Mouse (Mus musculus) liver, embryonic 15.5 days (tissue): ENCODE measurements around the gene St3gal6. TPM values are rescaled to one million over a fixed set of nuclear protein-coding genes. Genes with fewer than 3 reads are reported as not detected.

Experiments
- ATAC-seq: fragments of 200-750 bp; cut with Nextera tagmentation; 2 replicates; pipeline ENCODE4 v1.8.0; 2017; ENCODE audit warnings: moderate number of reproducible peaks, mild to moderate bottlenecking, moderate library complexity; ENCODE audit not compliant: insufficient read depth
- H3K27ac ChIP-seq: fragments of 300-500 bp; sonication (generic); replicated peaks from 2 replicates; pipeline ENCODE4 v1.5.1; 2015; ENCODE audit warnings: mild to moderate bottlenecking, inconsistent platforms
- H3K27me3 ChIP-seq: fragments of 300-500 bp; sonication (generic); 2 replicates; pipeline ENCODE4 v1.6.1; 2015; ENCODE audit warnings: mild to moderate bottlenecking, inconsistent platforms
- H3K36me3 ChIP-seq: fragments of 300-500 bp; sonication (generic); replicated peaks from 2 replicates; pipeline ENCODE4 v1.6.1; 2015; ENCODE audit warnings: moderate library complexity, mild to moderate bottlenecking, inconsistent platforms
- H3K4me1 ChIP-seq: fragments of 300-500 bp; sonication (generic); replicated peaks from 2 replicates; pipeline ENCODE4 v1.6.1; 2015; ENCODE audit warnings: inconsistent platforms
- H3K4me2 ChIP-seq: fragments of 300-500 bp; sonication (generic); 2 replicates; pipeline ENCODE4 v1.6.1; 2015; ENCODE audit warnings: moderate library complexity, mild to moderate bottlenecking, inconsistent platforms
- H3K4me3 ChIP-seq: fragments of 300-500 bp; sonication (generic); replicated peaks from 2 replicates; pipeline ENCODE4 v1.5.1; 2015; ENCODE audit warnings: mild to moderate bottlenecking, inconsistent platforms
- H3K9ac ChIP-seq: fragments of 300-500 bp; sonication (generic); 2 replicates; pipeline ENCODE4 v1.6.1; 2015; ENCODE audit warnings: moderate library complexity, mild to moderate bottlenecking, inconsistent platforms
- H3K9me3 ChIP-seq: fragments of 300-500 bp; sonication (generic); replicated peaks from 2 replicates; pipeline ENCODE4 v1.6.1; 2016; ENCODE audit warnings: inconsistent platforms
- WGBS: fragments of 180-500 bp; shearing (Covaris S2); methylation state at CpG from one replicate; pipeline ENCODE4 v1.1.7; 2015; ENCODE audit warnings: mixed read lengths; ENCODE audit not compliant: insufficient replicate concordance; 5-methylcytosine and 5-hydroxymethylcytosine counted together
- polyA plus RNA-seq: library from polyadenylated mRNA; unstranded; fragments of >200 nt; fragmentation: Nextera tagmentation; extraction: Ambion mirVana; gene quantifications from 2 replicates; pipeline ENCODE4 v1.2.1, GENCODE M21; 2015

St3gal6 gene
- polyA plus RNA-seq = 25.7 and 26.7 TPM in 2 replicates

- WGBS = 78% methylated on average over 12 of the region's 12 CpGs
- H3K9ac ChIP-seq = peak within 1 kb of the TSS; percentile 89
- no peak for ATAC-seq
- peak within 1 kb of the TSS; percentile 96 for H3K4me2 ChIP-seq
- H3K4me1 ChIP-seq = peaks cover 77% of the 10 kb centered on the region
- H3K27me3 ChIP-seq = peaks cover 11% of the 10 kb centered on the region; the same call in 1 of the 2 replicates
- H3K36me3 ChIP-seq = no peaks in the 10 kb centered on the region
- peak within 1 kb of the TSS; percentile 82 for H3K27ac ChIP-seq
- no peaks in the 10 kb centered on the region for H3K9me3 ChIP-seq
- H3K4me3 ChIP-seq = peak within 1 kb of the TSS; percentile 89
Observed at GRCm38 (mm10) chr16:58523972-58524850, at the start of gene St3gal6. Gene St3gal6 (minus strand): TSS chr16:58524243.

GRCm38 (mm10) chr16:58570694-58571264 lies 46.7 kb upstream of the St3gal6 start:
- no peak overlapping the region for H3K4me2 ChIP-seq
- H3K27me3 ChIP-seq = no peaks in the 10 kb centered on the region
- ATAC-seq = no peak

GRCm38 (mm10) chr16:58561196-58561595 lies 37.2 kb upstream of the St3gal6 start:
- no peak overlapping the region for H3K9ac ChIP-seq
- no peaks in the 10 kb centered on the region for H3K9me3 ChIP-seq
- H3K4me2 ChIP-seq = no peak overlapping the region
- H3K27me3 ChIP-seq = no peaks in the 10 kb centered on the region
- H3K4me1 ChIP-seq = peaks cover 6% of the 10 kb centered on the region
- H3K27ac ChIP-seq = no peak overlapping the region
- ATAC-seq = no peak
- no peaks in the 10 kb centered on the region for H3K36me3 ChIP-seq
- 42% methylated on average over 2 of the region's 2 CpGs for WGBS
- H3K4me3 ChIP-seq = no peak overlapping the region

More at GRCm38 (mm10) chr16:58570694-58571264, 46.7 kb upstream of the St3gal6 start:
- no peak overlapping the region for H3K4me3 ChIP-seq
- no peaks in the 10 kb centered on the region for H3K36me3 ChIP-seq
- H3K27ac ChIP-seq = no peak overlapping the region
- H3K9ac ChIP-seq = no peak overlapping the region
- H3K4me1 ChIP-seq = no peaks in the 10 kb centered on the region
- H3K9me3 ChIP-seq = no peaks in the 10 kb centered on the region

- Histone ChIP-seq H3K27me3 (no peaks in the 10 kb centered on the region; the same call in 1 of the 2 replicates), H3K9ac (no peak overlapping the region), H3K4me3 (no peak overlapping the region), H3K9me3 (no peaks in the 10 kb centered on the region), H3K36me3 (no peaks in the 10 kb centered on the region), H3K4me2 (no peak overlapping the region), H3K4me1 (peaks cover 3% of the 10 kb centered on the region), H3K27ac (no peak overlapping the region)
- 41% methylated on average over 4 of the region's 4 CpGs for WGBS
- ATAC-seq = no peak
Observed at GRCm38 (mm10) chr16:58556067-58556830, 32.2 kb upstream of the St3gal6 start.

GRCm38 (mm10) chr16:58554673-58555072 lies 30.6 kb upstream of the St3gal6 start:
- Histone ChIP-seq H3K4me3 (no peak overlapping the region), H3K36me3 (no peaks in the 10 kb centered on the region), H3K27ac (no peak overlapping the region), H3K4me1 (no peaks in the 10 kb centered on the region), H3K27me3 (no peaks in the 10 kb centered on the region; the same call in 1 of the 2 replicates), H3K4me2 (no peak overlapping the region), H3K9ac (no peak overlapping the region), H3K9me3 (no peaks in the 10 kb centered on the region)
- 31% methylated on average over 1 of the region's 1 CpGs for WGBS
- ATAC-seq = no peak

GRCm38 (mm10) chr16:58548042-58548441 lies 24.0 kb upstream of the St3gal6 start:
- no peak overlapping the region for H3K27ac ChIP-seq
- H3K4me1 ChIP-seq = peaks cover 5% of the 10 kb centered on the region
- ATAC-seq = no peak
- H3K9ac ChIP-seq = no peak overlapping the region
- H3K4me3 ChIP-seq = no peak overlapping the region
- no peaks in the 10 kb centered on the region for H3K36me3 ChIP-seq
- no peak overlapping the region for H3K4me2 ChIP-seq
- no peaks in the 10 kb centered on the region for H3K27me3 ChIP-seq
- WGBS = 18% methylated on average over 2 of the region's 2 CpGs
- H3K9me3 ChIP-seq = no peaks in the 10 kb centered on the region

- H3K9me3 ChIP-seq = no peaks in the 10 kb centered on the region
- no peaks in the 10 kb centered on the region for H3K27me3 ChIP-seq
- ATAC-seq = peak; percentile 44
- H3K4me1 ChIP-seq = peaks cover 5% of the 10 kb centered on the region
- 8% methylated on average over 1 of the region's 1 CpGs for WGBS
- H3K4me2 ChIP-seq = no peak overlapping the region
- no peak overlapping the region for H3K9ac ChIP-seq
- no peak overlapping the region for H3K27ac ChIP-seq
- H3K4me3 ChIP-seq = no peak overlapping the region
- H3K36me3 ChIP-seq = no peaks in the 10 kb centered on the region
Observed at GRCm38 (mm10) chr16:58546128-58546527, 22.1 kb upstream of the St3gal6 start.

- no peak for ATAC-seq
- 43% methylated on average over 1 of the region's 1 CpGs for WGBS
- H3K4me3 ChIP-seq = no peak overlapping the region
- H3K9ac ChIP-seq = no peak overlapping the region
- H3K4me1 ChIP-seq = peaks cover 27% of the 10 kb centered on the region
- no peaks in the 10 kb centered on the region for H3K27me3 ChIP-seq
- no peaks in the 10 kb centered on the region for H3K9me3 ChIP-seq
- no peaks in the 10 kb centered on the region for H3K36me3 ChIP-seq
- no peak overlapping the region for H3K4me2 ChIP-seq
- no peak overlapping the region for H3K27ac ChIP-seq
Observed at GRCm38 (mm10) chr16:58539490-58539889, 15.4 kb upstream of the St3gal6 start.

- 29% methylated on average over 2 of the region's 2 CpGs for WGBS
- Histone ChIP-seq H3K27me3 (no peaks in the 10 kb centered on the region), H3K9me3 (no peaks in the 10 kb centered on the region), H3K9ac (no peak overlapping the region), H3K4me1 (peaks cover 31% of the 10 kb centered on the region), H3K4me3 (no peak overlapping the region), H3K4me2 (no peak overlapping the region), H3K36me3 (no peaks in the 10 kb centered on the region), H3K27ac (no peak overlapping the region)
- ATAC-seq = peak; percentile 49; the same call in 1 of the 2 replicates
Observed at GRCm38 (mm10) chr16:58539011-58539410, 15.0 kb upstream of the St3gal6 start.

- 88% methylated on average over 2 of the region's 2 CpGs for WGBS
- no peak overlapping the region for H3K27ac ChIP-seq
- no peaks in the 10 kb centered on the region for H3K27me3 ChIP-seq
- no peak for ATAC-seq
- H3K4me2 ChIP-seq = no peak overlapping the region
- peaks cover 60% of the 10 kb centered on the region for H3K4me1 ChIP-seq
- H3K9ac ChIP-seq = no peak overlapping the region
- no peak overlapping the region for H3K4me3 ChIP-seq
- no peaks in the 10 kb centered on the region for H3K9me3 ChIP-seq
- H3K36me3 ChIP-seq = no peaks in the 10 kb centered on the region
Observed at GRCm38 (mm10) chr16:58536076-58536475, 12.0 kb upstream of the St3gal6 start.

- Histone ChIP-seq H3K4me3 (no peak overlapping the region), H3K4me2 (no peak overlapping the region), H3K27me3 (no peaks in the 10 kb centered on the region), H3K9me3 (no peaks in the 10 kb centered on the region), H3K36me3 (no peaks in the 10 kb centered on the region), H3K4me1 (peaks cover 60% of the 10 kb centered on the region), H3K27ac (no peak overlapping the region), H3K9ac (no peak overlapping the region)
- 70% methylated on average over 5 of the region's 5 CpGs for WGBS
- no peak for ATAC-seq
Observed at GRCm38 (mm10) chr16:58535236-58535635, 11.2 kb upstream of the St3gal6 start.
